Mouse (Mus musculus) right cerebral cortex, adult 2 months (tissue): Measurements from ENCODE around the gene Ces1c.
A peak's percentile ranks its signal among the peaks of the same experiment; 100 is the strongest.

Experiments used
- DNase-seq, 2 experiments: peaks; one replicate each; pipeline ENCODE4 v3.0.0; 2021 to 2022; ENCODE audit warnings: low spot score in 2 of 2

Ces1c gene

DNA sequence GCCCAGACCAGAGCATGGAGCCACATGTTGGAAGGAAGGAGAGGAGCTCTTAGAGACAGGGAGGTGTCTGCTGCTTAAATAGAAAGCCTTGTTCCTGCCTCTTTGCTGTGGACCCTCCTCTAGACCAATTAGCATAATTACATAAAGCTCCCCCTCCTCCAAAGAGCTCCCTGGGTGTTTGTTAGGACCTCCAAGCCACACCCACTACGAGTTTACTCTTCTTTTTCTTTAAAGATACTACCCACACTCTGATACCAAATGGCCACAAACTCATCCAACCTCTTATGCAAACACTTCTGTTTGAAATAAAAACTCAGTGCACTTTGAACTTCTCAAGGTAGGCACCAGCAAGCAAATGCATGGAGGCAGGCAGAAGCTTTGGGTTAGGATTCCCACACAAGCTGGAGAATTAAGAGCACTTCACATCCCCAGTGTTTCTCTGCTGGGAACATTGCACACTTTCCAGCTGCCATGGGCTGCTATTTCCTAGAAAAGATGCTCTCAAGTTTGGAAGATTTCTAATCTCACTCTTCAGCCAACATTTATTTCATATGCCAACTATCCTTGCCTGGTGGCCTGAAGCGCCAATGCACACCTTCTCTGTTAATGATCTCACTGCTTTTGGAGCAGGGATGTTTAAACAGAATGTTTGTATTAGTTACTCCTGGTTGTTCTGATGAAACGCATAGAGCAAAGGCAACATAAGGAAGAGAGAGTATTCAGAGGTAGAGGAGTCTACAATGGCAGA is at the start of gene Ces1c:
Gene Ces1c (minus strand): TSS at position 51 of the 748 bp plus-strand sequence.
- DNase-seq, result no peak

DNA sequence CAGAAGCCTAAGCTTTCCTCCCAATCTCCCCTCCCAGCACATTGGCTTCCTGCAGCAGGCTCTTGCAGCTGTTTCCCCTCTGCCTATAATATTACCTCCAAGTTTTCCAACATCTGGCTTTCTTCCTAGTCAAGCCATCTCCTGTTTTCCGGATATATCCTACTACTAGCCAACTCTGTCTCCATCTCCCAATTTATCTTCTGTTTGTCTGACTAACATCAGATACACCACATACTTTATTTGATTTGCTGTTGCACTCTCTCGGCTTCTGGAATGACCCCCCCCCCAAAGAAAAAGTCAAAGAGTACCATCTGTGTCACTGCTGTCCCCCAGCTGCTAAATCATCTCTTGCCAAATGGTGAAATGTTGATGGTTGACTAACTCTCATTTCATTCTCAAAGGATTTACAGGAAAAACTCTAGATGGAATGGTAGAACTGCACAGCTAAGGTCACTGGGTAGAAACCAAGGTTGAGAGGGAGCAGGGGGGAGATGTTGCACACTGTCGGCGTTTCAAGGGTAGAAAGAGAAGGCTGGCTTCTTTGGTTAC is 49.6 kb upstream of the Ces1c start:
- no peak for DNase-seq

DNA sequence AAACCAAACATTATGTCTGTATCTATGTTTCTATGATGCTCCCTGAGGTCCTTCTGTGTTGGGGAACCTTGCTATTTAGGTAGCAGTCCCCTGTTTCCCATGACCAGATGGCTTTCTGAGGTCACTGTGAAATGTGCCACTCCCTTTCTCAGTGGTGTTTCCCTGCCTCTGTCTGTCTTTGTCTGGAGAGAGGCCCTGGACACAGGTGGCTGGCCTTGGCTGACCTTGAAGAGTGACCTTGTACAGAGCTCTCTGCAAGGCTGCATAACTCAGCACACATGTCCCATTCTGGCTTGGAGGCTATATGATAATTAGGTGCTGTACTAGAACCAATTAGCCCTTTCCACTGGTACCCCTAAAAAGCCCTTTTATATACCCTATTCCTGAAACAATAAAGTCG is 45.5 kb upstream of the Ces1c start:
- no peak for DNase-seq

- DNase-seq, result no peak
Observed at GRCm38 (mm10) chr8:93174554-93174953, 43.5 kb upstream of the Ces1c start.

DNA sequence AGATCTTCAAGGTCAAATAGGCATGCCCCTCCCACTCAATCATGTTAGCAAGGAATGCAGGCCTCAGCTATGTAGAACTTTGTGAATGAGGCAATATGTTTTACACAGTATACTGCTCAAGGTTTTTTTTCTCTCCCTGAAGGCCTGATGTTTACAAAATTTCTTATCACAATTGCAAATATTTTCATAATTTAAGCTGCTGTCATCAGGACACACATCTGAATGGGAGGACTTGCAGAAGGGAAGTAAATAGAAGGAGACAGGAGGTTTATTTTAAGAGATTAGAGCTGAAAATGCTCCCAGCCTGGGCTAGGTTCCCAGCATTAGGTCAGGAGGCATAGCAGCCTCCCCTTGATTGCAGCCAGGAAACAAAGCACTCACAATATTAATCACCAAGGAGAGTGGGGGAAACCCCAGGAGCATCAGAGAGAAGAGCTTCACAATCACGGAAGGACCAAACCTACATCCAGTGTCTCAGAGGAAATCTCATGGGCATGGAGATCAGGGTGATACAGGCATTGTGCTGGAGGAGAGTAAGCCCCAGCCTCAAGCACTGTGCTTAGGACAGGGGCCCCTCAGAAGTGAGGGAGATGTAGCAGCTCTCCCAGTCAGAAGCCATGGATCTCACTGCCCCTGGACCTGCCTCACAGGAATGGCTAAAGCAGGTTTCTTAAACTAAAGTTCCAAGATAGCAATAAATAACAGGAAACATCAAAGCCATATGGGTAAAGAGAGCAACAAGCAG is 40.9 kb upstream of the Ces1c start:
- no peak for DNase-seq

- DNase-seq, result no peak
Observed at GRCm38 (mm10) chr8:93163363-93163762, 32.3 kb upstream of the Ces1c start.

GRCm38 (mm10) chr8:93151401-93151800 is 20.3 kb upstream of the Ces1c start:
- DNase-seq, result no peak

GRCm38 (mm10) chr8:93147331-93147730 is 16.2 kb upstream of the Ces1c start:
- no peak for DNase-seq

- DNase-seq, result peak; percentile 47 to 59
Observed at GRCm38 (mm10) chr8:93140696-93141095, 9.6 kb upstream of the Ces1c start.

DNA sequence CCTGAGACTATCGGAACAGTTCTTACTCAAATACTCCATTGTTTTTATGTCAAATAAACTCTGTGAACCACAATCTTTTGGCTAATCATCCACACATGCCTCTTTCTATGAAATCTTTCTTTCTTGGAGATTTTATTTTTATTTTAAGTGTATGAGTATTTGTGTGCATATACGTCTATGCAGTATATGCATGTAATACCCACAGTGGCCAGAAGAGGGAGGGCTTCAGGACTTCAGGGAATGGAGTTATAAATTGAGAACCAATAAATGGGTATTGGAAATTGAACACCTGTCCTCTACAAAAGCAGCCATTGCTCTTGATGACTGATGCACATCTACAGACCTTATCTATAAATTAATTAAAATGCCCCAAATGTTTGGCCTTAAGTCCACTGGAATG is 1.1 kb upstream of the Ces1c start:
- no peak for DNase-seq

DNA sequence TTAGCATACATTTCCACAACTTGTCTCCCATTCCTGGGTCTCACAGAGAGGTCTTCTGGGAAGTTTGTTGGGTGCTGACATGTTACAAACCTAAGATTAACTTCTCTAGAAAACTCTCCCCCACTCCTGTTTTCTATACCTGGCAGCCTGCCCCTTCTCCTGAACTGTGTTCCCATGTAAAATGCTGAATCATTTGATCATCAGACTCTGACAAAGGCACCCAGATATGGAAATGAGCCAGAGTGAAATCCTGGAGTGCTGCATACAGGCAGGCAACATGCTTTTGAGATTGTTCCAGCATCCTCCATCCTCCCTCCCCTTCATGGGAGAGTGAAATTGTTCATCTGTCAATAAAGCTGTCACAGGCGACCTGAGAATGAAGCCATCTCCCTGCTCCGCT is 4.6 kb downstream of the Ces1c start:
- DNase-seq, result peak in 1 of 2 experiments; percentile 6

GRCm38 (mm10) chr8:93122005-93122404 is 9.1 kb downstream of the Ces1c start:
- no peak for DNase-seq

DNA sequence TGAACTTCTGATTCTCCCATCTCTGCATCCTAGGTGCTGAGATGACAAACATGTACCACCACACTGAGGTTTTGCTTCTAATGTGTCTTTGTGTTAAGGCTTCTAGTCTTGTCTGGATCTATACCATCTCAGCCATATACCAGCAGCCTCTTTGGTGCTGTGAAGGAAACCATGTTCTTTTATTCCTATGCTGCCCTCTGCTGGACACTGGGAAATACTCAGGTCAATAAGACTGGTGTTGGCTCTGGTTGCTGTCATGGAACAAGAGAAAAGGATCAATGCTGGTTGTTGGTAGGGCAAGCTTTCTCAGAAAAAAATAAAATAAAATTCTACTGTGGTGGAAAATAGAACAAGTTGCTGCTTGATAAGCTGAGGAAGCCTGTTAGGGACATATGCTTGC is 35.7 kb downstream of the Ces1c start:
- DNase-seq, result peak; percentile 44 to 60

GRCm38 (mm10) chr8:93091324-93091723 is 39.8 kb downstream of the Ces1c start:
- DNase-seq, result no peak

GRCm38 (mm10) chr8:93088686-93089122 is 42.4 kb downstream of the Ces1c start:
- DNase-seq, result no peak

GRCm38 (mm10) chr8:93088193-93088592 is 42.9 kb downstream of the Ces1c start:
- DNase-seq, result no peak

DNA sequence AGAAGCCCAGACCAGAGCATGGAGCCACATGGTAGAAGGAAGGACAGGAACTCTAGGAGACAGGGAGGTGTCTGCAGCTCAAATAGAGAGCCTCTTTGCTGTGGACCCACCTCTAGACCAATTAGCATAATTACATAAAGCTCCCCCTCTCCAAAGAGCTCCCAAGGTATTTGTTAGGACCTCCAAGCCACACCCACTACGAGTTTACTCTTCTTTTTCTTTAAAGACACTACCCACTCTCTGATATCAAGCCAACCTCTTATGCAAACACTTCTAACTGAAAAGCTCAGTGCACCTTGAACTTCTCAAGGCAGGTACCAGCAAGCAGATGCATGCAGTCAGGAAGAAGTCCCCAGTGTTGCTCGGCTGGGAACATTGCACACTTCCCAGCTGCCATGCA is 51.2 kb downstream of the Ces1c start, which contains the start of gene Ces1b:
Gene Ces1b (minus strand): TSS at position 131 of the 400 bp plus-strand sequence.
- DNase-seq, result no peak

DNA sequence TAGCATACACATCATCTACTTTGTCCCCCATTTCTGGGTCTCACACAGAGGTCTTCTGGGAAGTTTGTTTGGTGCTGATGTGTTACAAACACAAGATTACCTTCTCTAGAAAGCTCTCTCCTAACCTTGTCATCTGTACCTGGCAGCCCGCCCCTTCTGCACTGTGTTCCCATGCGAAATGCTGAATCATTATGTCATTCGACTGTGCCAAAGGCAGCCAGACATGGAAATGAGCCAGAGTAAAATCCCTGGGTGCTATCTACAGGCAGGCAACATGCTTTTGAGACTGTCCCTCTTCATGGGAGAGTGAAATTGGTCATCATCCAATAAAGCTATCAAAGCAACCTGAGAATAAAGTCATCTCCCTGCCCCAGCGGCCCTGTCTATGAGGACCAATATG is 55.8 kb downstream of the Ces1c start:
- no peak for DNase-seq

- no peak for DNase-seq
Observed at GRCm38 (mm10) chr8:93063416-93064117, 67.5 kb downstream of the Ces1c start.

GRCm38 (mm10) chr8:93059185-93059584 is 71.9 kb downstream of the Ces1c start:
- DNase-seq, result peak; percentile 73 to 77

GRCm38 (mm10) chr8:93055238-93055637 is 75.8 kb downstream of the Ces1c start:
- no peak for DNase-seq
